Mouse (Mus musculus): Measurements from ENCODE around the gene Bhmt. TPM values are rescaled to one million over a fixed set of nuclear protein-coding genes. Genes with fewer than 3 reads are reported as not detected.

Bhmt gene
- total and polyA plus RNA-seq, 3 experiments = not detected

GRCm38 (mm10) chr13:93612660-93613607, 24.8 kb downstream of the Bhmt start (continued):
- TF ChIP-seq GABPA (IDR thresholded peaks at IDR 0.05; ENCODE audit: insufficient replicate concordance, low read depth, low read length) (no peak), POLR2AphosphoS2 (IDR thresholded peaks at IDR 0.05; ENCODE audit: low read depth, low read length) (no peak), TBP (conservative IDR thresholded peaks at IDR 0.05; ENCODE audit: low read depth, low read length) (no peak), USF1 (IDR thresholded peaks at IDR 0.05; ENCODE audit: low read depth, low read length) (no peak), NRF1 (IDR thresholded peaks at IDR 0.05; ENCODE audit: low read depth, low read length) (no peak), HCFC1 (IDR thresholded peaks at IDR 0.05; ENCODE audit: low read depth, low read length) (no peak), KAT2A (IDR thresholded peaks at IDR 0.05; ENCODE audit: insufficient replicate concordance, low read length) (no peak), UBTF (IDR thresholded peaks at IDR 0.05; ENCODE audit: low read depth, low read length) (no peak), ETS1 (conservative IDR thresholded peaks at IDR 0.05; ENCODE audit: low read depth, low read length) (no peak), IRF4 (IDR thresholded peaks at IDR 0.05; ENCODE audit: low read depth, low read length) (no peak), NELFE (IDR thresholded peaks at IDR 0.05; ENCODE audit: low read depth, low read length) (0 out of 2 replicates have a peak, but pooled peaks have one; percentile 36), MXI1 (IDR thresholded peaks at IDR 0.05; ENCODE audit: low read depth, low read length) (no peak), MEF2A (IDR thresholded peaks at IDR 0.05; ENCODE audit: borderline replicate concordance, low read depth, low read length) (no peak), ZMIZ1 (IDR thresholded peaks at IDR 0.05; ENCODE audit: low read depth, low read length) (no peak), RAD21 (IDR thresholded peaks at IDR 0.05; ENCODE audit: low read depth, low read length) (peak; percentile 93), MAX (IDR thresholded peaks at IDR 0.05; ENCODE audit: low read length) (0 out of 2 replicates have a peak, but pooled peaks have one; percentile 23), ZC3H11A (IDR thresholded peaks at IDR 0.05; ENCODE audit: low read depth, low read length) (peak; percentile 28; the same call in 1 of the 2 replicates), MAFK (IDR thresholded peaks at IDR 0.05; ENCODE audit: insufficient replicate concordance, low read length) (no peak), MYC (IDR thresholded peaks at IDR 0.05; ENCODE audit: low read depth, low read length) (no peak), TCF12 (IDR thresholded peaks at IDR 0.05; ENCODE audit: low read depth, low read length) (0 out of 2 replicates have a peak, but pooled peaks have one; percentile 17), E2F4 (IDR thresholded peaks at IDR 0.05; ENCODE audit: insufficient replicate concordance, low read depth, low read length) (no peak), ZKSCAN1 (IDR thresholded peaks at IDR 0.05; ENCODE audit: borderline replicate concordance, low read depth, low read length) (no peak)

DNA sequence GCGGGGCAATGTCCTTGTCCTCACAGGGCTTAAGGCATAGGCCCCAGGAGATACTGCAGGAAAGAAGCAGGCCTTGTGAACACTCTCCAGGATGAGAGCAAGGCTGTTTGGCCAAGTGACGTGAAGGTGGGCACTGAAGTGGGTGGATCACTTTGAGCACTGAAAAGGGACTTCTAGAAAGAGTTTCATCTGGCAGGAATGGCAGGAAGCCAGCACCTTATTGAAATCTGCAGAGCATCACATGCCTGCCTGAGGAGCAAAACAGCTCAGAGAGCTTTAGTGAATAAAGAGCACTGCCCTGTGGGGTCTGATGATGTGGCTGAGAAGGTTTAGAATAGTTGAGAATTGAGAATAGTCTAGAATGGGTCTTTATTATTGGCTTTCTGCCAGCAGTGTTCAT, 29.3 kb downstream of the Bhmt start:
- TF ChIP-seq EP300 (IDR thresholded peaks at IDR 0.05; ENCODE audit: low read length) = no peak
- TF ChIP-seq ELF1 (IDR thresholded peaks at IDR 0.05; ENCODE audit: low read depth, low read length) = no peak
- no peak for TF ChIP-seq RCOR1 (conservative IDR thresholded peaks at IDR 0.05; ENCODE audit: low read depth, low read length)
- TF ChIP-seq GABPA (IDR thresholded peaks at IDR 0.05; ENCODE audit: insufficient replicate concordance, low read depth, low read length) = no peak
- TF ChIP-seq JUN (IDR thresholded peaks at IDR 0.05; ENCODE audit: insufficient read depth, low read depth, low read length) = no peak
- TF ChIP-seq RAD21 (IDR thresholded peaks at IDR 0.05; ENCODE audit: low read depth, low read length) = no peak
- TF ChIP-seq HCFC1 (IDR thresholded peaks at IDR 0.05; ENCODE audit: low read depth, low read length) = no peak
- TF ChIP-seq KAT2A (IDR thresholded peaks at IDR 0.05; ENCODE audit: insufficient replicate concordance, low read length) = no peak
- Histone ChIP-seq H3K4me2 (ENCODE audit: insufficient read depth, low read depth, poor library complexity, severe bottlenecking) (no peak overlapping the region), H3K4me3 (replicated peaks in 1 of 3; ENCODE audit: low read depth in 2 of 3, low read length in 2 of 3, poor library complexity in 1 of 3) (no peak overlapping the region), H3K9ac (ENCODE audit: insufficient read depth, low read depth) (no peak overlapping the region), H3K27me3 (replicated peaks) (no peaks in the 10 kb centered on the region), H3K9me3 (replicated peaks; ENCODE audit: low read length) (no peaks in the 10 kb centered on the region), H3K79me2 (replicated peaks; ENCODE audit: control insufficient read depth, extremely low read depth, insufficient read depth, poor library complexity, severe bottlenecking) (no peaks in the 10 kb centered on the region), H3K36me3 (replicated peaks in 1 of 2; ENCODE audit: control insufficient read depth in 1 of 2, insufficient read depth in 1 of 2, low read length in 1 of 2) (no peaks in the 10 kb centered on the region), H3K4me1 (ENCODE audit: control insufficient read depth in 1 of 2, insufficient read depth in 2 of 2) (peaks cover 0 to 7% of the 10 kb centered on the region in 2 experiments; a peak in 2 of 4 replicates), H3K27ac (ENCODE audit: insufficient read depth, low read depth) (no peak overlapping the region)
- DNase-seq (ENCODE audit: extremely low read depth) = no peak
- dilution Hi-C loops (cut with MboI; ENCODE audit: extremely low pct_ligation_motif_present, extremely low pct_unique_long_range_greater_than_20kb, low sequenced_read_pairs) = no loop called here
- in situ Hi-C loops (cut with MboI; ENCODE audit: low pct_ligation_motif_present, low pct_unique_long_range_greater_than_20kb, low sequenced_read_pairs) = loop anchor here (25.0 kb wide), 2 partner anchors 271 to 846 kb away; no protein-coding TSS in a partner anchor
